Mouse (Mus musculus): ENCODE measurements around the gene Shank2.

The Shank2 gene

DNA sequence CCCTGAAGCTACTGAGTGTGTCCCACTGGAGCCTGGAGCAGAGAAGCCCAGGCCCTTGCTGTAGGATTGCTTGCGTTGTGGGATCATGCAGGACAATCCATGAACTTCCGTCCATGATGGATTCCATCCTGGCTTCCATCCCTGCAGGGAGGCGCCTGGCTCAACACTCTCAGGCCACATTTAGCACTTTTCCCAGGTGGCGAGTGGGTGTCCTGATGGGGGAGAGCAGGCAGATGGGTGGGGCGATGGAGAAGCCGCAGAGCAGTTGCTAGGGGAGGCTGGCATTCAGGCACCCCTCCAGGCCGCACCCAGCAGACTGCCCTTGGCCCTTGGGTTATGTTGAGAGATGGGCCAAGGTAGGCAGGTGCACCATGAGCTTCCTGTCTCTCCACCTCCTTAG, 266.6 kb downstream of the Shank2 start:
- DNase-seq (ENCODE audit: inconsistent ontology term): no peak

DNA sequence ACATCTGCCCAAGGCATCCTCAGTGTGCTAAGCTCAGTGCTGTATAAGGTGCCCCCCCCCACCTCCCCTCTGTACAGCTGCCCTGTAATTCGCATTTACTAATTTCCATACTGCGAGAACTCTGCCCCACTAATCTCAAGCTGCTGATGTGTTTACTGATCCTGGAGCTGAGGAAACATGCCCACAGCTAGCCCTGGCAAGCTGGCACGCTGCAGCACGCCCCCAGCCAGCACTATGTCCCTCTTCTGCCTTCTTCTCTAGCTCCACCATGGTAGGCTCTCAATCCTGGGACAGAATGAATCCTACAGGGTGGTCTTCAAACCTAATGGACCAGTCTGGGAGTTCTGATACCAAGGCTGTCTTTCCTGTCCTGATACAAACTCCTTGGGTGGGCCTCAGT, 267.1 kb downstream of the Shank2 start:
- DNase-seq (ENCODE audit: inconsistent ontology term): no peak

- no peak for DNase-seq (ENCODE audit: inconsistent ontology term)
These were observed 269.3 kb downstream of the Shank2 start for GRCm38 (mm10) chr7:144271074-144271473.

GRCm38 (mm10) chr7:144278703-144279102, 277.0 kb downstream of the Shank2 start:
- no peak for DNase-seq (ENCODE audit: inconsistent ontology term)

DNA sequence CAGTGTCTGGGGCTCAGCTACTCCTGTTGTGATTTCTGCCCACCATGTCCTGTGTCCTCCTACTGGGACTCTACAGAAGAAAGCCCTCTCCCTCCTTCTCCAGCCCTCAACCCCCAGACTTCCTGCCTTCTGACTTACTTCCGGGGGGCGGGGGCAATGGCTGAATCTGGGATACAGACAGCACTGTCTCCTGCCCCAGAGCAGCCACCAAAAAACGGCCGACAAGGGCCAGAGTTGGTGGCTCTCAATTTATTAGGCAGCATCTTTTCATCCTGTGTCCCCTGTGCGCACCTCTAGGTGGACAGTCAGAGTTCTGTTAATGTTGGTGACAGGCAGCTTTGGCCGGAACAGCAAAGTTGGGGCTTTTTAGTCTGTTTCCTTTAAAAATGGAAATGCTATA, 282.0 kb downstream of the Shank2 start:
- peak; percentile 39 for DNase-seq (ENCODE audit: inconsistent ontology term)

- DNase-seq (ENCODE audit: inconsistent ontology term): peak; percentile 63
These were observed 282.7 kb downstream of the Shank2 start for GRCm38 (mm10) chr7:144284241-144285065.

DNA sequence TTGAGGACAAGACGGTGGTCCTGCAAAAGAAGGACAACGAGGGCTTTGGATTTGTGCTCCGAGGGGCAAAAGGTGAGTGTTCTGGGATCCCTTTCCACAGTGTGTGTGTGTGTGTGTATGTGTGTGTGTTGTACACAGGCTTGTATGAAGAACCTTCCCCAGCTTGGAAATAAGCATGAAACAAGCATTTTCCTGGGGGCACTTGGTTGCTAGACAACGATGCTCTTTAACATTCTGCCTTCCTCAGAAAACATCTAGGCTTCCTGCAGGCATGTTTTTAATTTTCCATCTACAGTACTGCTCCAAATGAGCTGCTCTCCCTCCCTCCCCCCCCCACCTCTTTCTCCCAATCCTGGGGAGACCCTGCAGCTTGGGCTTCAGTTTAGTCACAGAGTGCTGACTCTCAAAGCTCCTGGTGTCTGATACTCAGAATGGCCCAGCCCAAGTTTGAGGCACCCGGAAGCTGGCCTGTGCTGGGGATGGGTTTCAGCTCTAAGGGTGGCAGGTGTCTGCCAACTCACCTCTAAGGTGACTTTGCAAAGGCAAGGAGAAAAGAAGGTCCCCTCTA, 283.4 kb downstream of the Shank2 start:
- no peak for DNase-seq (ENCODE audit: inconsistent ontology term)

DNA sequence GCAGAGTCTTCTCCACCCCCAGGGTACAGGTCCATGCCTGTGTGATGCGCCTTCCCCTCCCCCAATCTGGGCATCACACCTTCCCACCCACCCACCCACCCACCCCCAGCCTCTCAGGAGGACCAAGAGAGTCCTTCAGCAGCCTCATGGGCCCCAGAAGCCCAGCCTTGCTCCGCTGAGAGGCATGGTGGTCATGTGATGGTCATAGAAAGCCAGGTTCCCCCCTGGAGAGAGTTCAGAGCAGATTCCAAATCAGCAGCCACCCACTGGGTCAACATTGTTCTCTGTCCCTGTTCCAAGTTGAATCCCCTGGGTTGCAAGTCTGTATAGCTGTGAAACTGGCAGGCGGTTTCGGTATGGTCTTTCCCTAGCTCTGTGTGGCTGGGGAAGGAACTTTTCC, 284.2 kb downstream of the Shank2 start:
- DNase-seq (ENCODE audit: inconsistent ontology term): no peak

DNA sequence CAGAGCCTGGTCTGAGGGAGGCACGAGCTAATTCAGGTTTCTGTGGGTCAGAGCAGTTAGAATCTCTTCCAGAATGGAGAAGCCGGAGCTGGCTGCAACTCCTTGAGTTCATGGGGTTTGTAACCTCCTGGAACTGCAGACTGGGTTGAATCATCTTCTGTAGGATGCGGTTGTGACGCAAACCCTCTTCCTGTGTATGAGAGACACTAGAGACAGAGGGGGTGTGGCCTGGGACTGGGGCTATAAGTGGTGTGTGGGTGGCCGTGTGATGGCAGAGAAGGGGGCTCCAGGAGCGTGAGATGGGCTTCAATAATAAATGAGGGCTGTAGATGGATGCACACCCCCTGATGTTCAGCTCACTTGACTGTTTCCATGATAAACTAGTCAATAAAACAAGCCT, 286.3 kb downstream of the Shank2 start:
- no peak for DNase-seq (ENCODE audit: inconsistent ontology term)

DNA sequence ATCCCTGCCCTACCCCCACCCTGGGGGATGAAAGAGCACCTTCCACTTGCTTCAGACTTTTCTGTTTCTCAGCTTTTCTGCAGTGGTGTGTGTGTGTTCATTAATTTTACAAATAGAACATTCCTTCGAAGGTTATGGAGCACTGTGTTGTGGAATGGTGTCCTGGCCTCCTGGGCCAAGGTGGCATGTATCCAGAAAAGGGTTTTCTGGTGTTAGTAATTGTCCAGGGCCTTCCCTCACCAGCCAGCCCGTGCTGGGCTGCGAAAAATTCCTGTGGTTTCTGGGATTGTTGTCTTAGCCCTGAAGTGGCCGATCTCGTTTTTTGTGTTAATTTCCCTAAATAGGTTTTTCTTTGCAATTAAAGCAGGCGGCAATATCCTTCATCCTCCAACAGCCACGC, 289.8 kb downstream of the Shank2 start:
- peak; percentile 87 for DNase-seq (ENCODE audit: inconsistent ontology term)

DNA sequence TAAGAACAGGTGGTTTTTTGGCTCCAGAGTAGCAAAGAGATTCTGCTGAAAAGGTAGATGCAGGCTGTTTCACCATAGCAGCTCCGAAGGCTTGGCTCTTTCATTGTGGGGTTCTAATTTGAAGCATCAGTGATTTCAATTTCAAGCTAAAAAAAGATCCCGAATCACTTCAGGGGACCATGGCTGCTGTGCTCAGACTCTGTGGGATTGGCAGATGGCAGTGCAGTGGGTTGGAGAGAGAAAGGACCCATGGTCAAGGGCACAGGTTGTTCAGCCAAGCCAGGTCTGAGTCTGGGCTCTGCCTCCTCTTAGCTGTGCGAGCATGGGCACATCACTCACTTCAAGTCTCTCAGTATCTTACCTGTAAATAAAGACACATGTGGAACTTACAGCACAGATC, 291.9 kb downstream of the Shank2 start:
- no peak for DNase-seq (ENCODE audit: inconsistent ontology term)

- peak; percentile 24 for DNase-seq (ENCODE audit: inconsistent ontology term)
These were observed 292.8 kb downstream of the Shank2 start for GRCm38 (mm10) chr7:144294239-144295200.

DNA sequence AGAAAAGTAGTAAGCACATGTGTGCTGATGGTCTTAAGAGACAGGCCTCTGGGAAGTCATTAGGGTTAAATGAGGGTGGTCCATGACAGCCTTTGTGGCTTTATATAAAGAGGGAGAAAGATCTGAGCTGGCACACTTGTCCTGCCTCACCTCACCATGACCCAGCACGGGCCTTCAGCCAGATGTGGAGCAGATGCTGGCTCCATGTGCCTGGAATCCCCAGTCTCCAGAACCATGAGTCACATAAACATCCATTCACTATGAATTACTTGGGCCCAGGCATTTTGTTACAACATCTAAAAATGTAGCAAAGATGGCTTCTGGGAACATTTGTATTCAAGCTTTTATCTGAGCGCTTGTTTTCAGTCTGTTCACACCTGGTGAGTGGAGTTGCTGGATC, 297.6 kb downstream of the Shank2 start:
- no peak for DNase-seq (ENCODE audit: inconsistent ontology term)

DNA sequence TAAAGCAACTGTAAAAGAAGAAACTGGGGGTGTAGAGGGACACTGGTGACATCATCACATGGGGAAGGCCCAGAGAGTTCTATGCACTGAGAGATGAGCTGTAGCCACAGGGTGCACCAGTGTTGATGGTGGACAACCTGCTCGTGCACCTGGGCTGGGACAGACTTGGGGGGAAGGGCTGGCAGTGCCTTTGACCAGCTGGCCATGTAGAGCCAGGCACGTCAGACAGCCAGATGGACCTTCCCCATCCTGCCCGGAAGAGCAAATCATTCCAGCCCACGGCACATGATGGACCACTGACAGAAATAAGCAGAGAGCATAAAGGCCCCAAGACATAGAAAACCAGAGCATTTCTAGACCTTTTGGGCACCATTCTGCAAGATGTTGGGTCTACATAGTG, 299.9 kb downstream of the Shank2 start:
- no peak for DNase-seq (ENCODE audit: inconsistent ontology term)

GRCm38 (mm10) chr7:144302498-144302897, 300.8 kb downstream of the Shank2 start:
- no peak for DNase-seq (ENCODE audit: inconsistent ontology term)

- no peak for DNase-seq (ENCODE audit: inconsistent ontology term)
These were observed 306.2 kb downstream of the Shank2 start for GRCm38 (mm10) chr7:144307853-144308409.

DNA sequence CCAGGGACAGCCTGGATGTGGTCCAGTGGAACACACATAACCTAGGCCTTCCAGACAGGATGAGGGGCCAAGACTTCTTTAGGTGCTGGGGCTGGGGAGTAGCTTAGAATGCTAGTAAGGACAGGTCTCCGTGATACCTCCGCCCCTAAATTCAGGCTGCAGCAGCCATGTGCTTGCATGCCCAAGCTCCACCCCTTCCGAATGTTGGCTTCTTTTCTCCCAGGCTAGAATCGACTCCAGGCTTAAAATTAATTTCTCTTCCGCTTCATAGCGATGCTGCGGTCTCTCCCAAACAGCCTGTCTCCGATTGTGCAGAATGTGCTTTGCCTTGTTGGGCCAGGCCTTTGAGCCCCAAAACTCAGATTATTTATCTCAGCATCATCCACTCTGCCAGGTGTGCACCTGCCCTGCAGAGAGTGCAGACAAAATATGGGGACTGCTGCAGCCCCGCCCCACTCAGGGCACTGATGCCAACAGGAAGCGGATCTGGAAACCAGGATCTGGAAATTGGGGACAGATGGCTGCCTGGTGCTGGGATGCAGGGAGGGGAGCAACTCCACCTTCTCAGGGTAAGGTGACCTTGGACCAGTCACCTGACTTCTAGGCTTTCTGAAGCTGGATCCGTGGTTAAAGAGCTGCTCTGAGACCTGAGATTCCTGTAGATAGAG, 312.8 kb downstream of the Shank2 start:
- DNase-seq (ENCODE audit: inconsistent ontology term): no peak

DNA sequence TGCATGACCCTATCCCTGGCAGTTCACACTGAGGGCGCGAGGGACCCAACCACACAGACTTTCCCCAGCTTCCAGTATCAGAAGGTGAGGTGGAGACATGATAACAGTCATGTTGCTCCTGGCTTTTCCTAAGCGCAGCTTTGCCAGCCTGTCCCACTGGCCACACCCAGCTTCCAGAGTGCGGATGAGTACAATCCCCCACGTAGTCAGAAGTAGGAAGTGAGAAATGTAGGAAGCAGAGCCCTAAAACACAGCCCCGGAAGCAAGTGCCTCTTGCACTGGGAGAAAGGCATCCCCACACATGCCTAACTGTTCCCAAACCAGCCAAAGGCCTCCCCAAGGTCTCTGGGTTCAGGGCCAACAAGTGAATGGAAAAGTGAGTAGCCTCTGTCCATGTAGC, 314.5 kb downstream of the Shank2 start:
- no peak for DNase-seq (ENCODE audit: inconsistent ontology term)

DNA sequence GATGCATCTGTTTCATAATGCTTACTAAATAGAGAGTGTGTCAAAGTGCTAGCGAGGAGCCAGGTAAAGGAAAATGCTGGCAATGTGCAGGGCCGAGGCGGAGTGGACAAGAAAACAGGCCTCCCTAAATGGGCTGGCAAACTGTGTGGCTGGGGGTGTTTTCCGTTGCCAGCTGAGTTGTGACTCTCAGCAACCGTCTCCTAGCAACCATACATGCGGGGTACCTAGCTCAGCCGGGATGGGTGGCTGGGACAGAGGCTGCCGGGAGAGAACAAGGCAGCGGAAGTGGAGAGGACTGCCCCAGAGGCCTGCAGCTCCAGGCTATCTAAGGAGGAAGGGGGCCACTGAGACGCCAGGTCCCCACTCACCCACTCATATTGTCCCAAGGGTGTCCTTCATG, 315.1 kb downstream of the Shank2 start:
- no peak for DNase-seq (ENCODE audit: inconsistent ontology term)

GRCm38 (mm10) chr7:144324077-144324476, 322.3 kb downstream of the Shank2 start:
- no peak for DNase-seq (ENCODE audit: inconsistent ontology term)

DNA sequence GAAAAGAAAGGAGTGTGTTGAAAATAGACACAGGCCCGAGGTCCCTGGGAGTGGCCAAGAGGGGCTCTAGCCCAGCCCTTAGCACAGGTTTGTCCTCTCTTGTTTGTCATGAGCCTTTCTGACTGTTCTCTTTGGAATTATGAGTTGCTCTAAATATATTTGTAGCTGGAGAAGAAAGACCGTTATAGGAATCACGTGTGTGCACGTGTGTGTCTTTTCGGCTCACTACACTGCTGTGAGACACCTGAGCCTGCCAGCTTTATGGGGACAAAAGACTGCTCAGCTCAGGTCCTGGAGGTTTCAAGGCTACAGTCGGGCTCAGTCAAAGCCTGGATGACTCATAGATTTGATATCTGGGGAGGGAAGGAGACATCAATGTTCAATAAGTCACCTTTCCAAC, 323.1 kb downstream of the Shank2 start:
- DNase-seq (ENCODE audit: inconsistent ontology term): no peak

DNA sequence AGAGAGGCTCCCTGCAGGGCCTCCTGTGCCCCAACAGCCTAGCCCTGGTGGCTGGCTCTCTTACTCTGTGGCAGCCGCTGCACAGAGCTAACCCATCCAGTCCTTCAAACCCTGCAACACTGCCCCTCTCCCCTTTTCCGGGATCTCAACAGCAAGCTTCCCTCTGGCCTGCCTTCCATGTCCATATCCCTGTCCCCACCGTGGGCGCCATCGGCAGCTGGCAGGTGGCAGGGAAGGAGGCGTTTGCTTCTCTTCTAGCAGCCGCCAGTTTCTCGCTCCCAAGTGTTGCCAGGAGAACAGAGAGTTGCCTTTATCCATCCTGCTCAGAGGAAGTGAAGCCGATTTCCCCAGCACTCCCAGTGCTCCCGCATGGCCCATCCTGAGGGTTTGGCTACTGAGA, 323.9 kb downstream of the Shank2 start:
- DNase-seq (ENCODE audit: inconsistent ontology term): no peak
